Mouse (Mus musculus) liver (tissue): ENCODE data around the gene Tubb5.

Source experiments
- DNase-seq: peaks from one replicate; pipeline ENCODE4 v3.0.0-alpha.2; 2020; ENCODE audit warnings: mixed read lengths

Tubb5 gene

GRCm38 (mm10) chr17:35838122-35838544 lies at the start of gene Tubb5:
Gene Tubb5, minus strand, starts transcription at chr17:35838306.
- DNase-seq = peak; percentile 97

GRCm38 (mm10) chr17:35887725-35888124 lies 49.6 kb upstream of the Tubb5 start:
- no peak for DNase-seq

GRCm38 (mm10) chr17:35883777-35884176 lies 45.7 kb upstream of the Tubb5 start:
- DNase-seq = no peak

GRCm38 (mm10) chr17:35882924-35883323 lies 44.8 kb upstream of the Tubb5 start:
- no peak for DNase-seq

- peak; percentile 95 for DNase-seq
Observed at GRCm38 (mm10) chr17:35879245-35880057, 41.3 kb upstream of the Tubb5 start, which contains the start of gene Dhx16. Gene Dhx16, plus strand, starts transcription at chr17:35879819.

- DNase-seq = no peak
Observed at GRCm38 (mm10) chr17:35874721-35875120, 36.6 kb upstream of the Tubb5 start.

GRCm38 (mm10) chr17:35873774-35874519 lies 35.8 kb upstream of the Tubb5 start:
- DNase-seq = peak; percentile 90

- peak; percentile 45 for DNase-seq
Observed at GRCm38 (mm10) chr17:35870884-35871696, 33.0 kb upstream of the Tubb5 start.

- peak; percentile 62 for DNase-seq
Observed at GRCm38 (mm10) chr17:35870151-35870883, 32.2 kb upstream of the Tubb5 start.

- DNase-seq = peak; percentile 57
Observed at GRCm38 (mm10) chr17:35869346-35870067, 31.4 kb upstream of the Tubb5 start.

- no peak for DNase-seq
Observed at GRCm38 (mm10) chr17:35868961-35869345, 30.8 kb upstream of the Tubb5 start.

GRCm38 (mm10) chr17:35868165-35868820 lies 30.2 kb upstream of the Tubb5 start:
- DNase-seq = peak; percentile 26

- peak; percentile 40 for DNase-seq
Observed at GRCm38 (mm10) chr17:35866911-35867890, 29.1 kb upstream of the Tubb5 start.

- peak; percentile 61 for DNase-seq
Observed at GRCm38 (mm10) chr17:35866281-35866831, 28.2 kb upstream of the Tubb5 start.

- DNase-seq = peak; percentile 67
Observed at GRCm38 (mm10) chr17:35865481-35866280, 27.6 kb upstream of the Tubb5 start, which contains the start of gene Ppp1r18. Gene Ppp1r18, plus strand, starts transcription at chr17:35865593.

GRCm38 (mm10) chr17:35864832-35865353 lies 26.8 kb upstream of the Tubb5 start:
- no peak for DNase-seq

GRCm38 (mm10) chr17:35861198-35861857 lies 23.2 kb upstream of the Tubb5 start, which contains the start of gene Nrm:
Gene Nrm, plus strand, starts transcription at chr17:35861318.
- DNase-seq = peak; percentile 89

GRCm38 (mm10) chr17:35860831-35861197 lies 22.7 kb upstream of the Tubb5 start:
- no peak for DNase-seq
